Mouse (Mus musculus) CH12.LX (cell line): Measurements from ENCODE around the gene Sh3bgrl2.

Source experiments
- CTCF ChIP-seq, 2 experiments: IDR thresholded peaks in 1 of 2; conservative IDR thresholded peaks in 1 of 2; 2 replicates each; pipeline ENCODE4 v1.5.1; 2011 to 2012; ENCODE audit warnings: low read depth in 2 of 2, low read length in 2 of 2, improper control_type of control experiment in 1 of 2, inconsistent platforms in 1 of 2, mild to moderate bottlenecking in 1 of 2, moderate library complexity in 1 of 2
- HCFC1 ChIP-seq: IDR thresholded peaks from 2 replicates; pipeline ENCODE4 v1.6.1; 2012; ENCODE audit warnings: low read depth, mild to moderate bottlenecking, inconsistent platforms, low read length, improper control_type of control experiment
- MXI1 ChIP-seq: IDR thresholded peaks from 2 replicates; pipeline ENCODE4 v1.6.1; 2011; ENCODE audit warnings: mild to moderate bottlenecking, low read depth, low read length, improper control_type of control experiment
- MYC ChIP-seq: IDR thresholded peaks from 2 replicates; pipeline ENCODE4 v1.6.1; 2011; ENCODE audit warnings: low read depth, mild to moderate bottlenecking, improper control_type of control experiment, low read length
- POLR2A ChIP-seq: IDR thresholded peaks from 2 replicates; pipeline ENCODE4 v1.6.1; 2011; ENCODE audit warnings: low read depth, mild to moderate bottlenecking, improper control_type of control experiment, low read length
- ZMIZ1 ChIP-seq: IDR thresholded peaks from 2 replicates; pipeline ENCODE4 v1.6.1; 2012; ENCODE audit warnings: low read depth, mild to moderate bottlenecking, inconsistent platforms, low read length, improper control_type of control experiment

GRCm38 (mm10) chr9:83556236-83556635 lies 8.1 kb downstream of the Sh3bgrl2 start:
- no peak for TF ChIP-seq CTCF (conservative IDR thresholded peaks at IDR 0.05 in 1 of 2, IDR thresholded peaks at IDR 0.05 in 1 of 2; ENCODE audit: low read depth in 2 of 2, low read length in 2 of 2)
- TF ChIP-seq MXI1, result no peak
- no peak for TF ChIP-seq ZMIZ1
- TF ChIP-seq HCFC1, result no peak
- no peak for TF ChIP-seq POLR2A
- TF ChIP-seq MYC, result no peak
